Mouse (Mus musculus) c-Kit-negative CD71-positive TER-119-positive erythroid progenitor cells, embryonic 14.5 days (primary cell): ENCODE results near the gene Insr.
"Not testable (repeated sequence)": the region's sequence is repeated elsewhere in the genome, so short reads cannot be mapped to it uniquely, and the experiment has no call there.

Source experiments
- DNase-seq: peaks from one replicate; pipeline ENCODE4 v3.0.0-alpha.2; 2013; ENCODE audit warnings: low read depth, low spot score

Gene Insr

GRCm38 (mm10) chr8:3278934-3279720, at the start of gene Insr:
Insr (minus strand) TSS chr8:3279617.
- DNase-seq: peak; percentile 78

GRCm38 (mm10) chr8:3327538-3328245, 48.3 kb upstream of the Insr start:
- no peak for DNase-seq

GRCm38 (mm10) chr8:3327056-3327455, 47.6 kb upstream of the Insr start:
- no peak for DNase-seq

GRCm38 (mm10) chr8:3324253-3324652, 44.8 kb upstream of the Insr start:
- no peak for DNase-seq

- not testable (repeated sequence) for DNase-seq
Measured at GRCm38 (mm10) chr8:3319267-3319666, 39.9 kb upstream of the Insr start.

GRCm38 (mm10) chr8:3316585-3316984, 37.2 kb upstream of the Insr start:
- no peak for DNase-seq

GRCm38 (mm10) chr8:3314345-3314744, 34.9 kb upstream of the Insr start:
- no peak for DNase-seq

- no peak for DNase-seq
Measured at GRCm38 (mm10) chr8:3313843-3314242, 34.4 kb upstream of the Insr start.

GRCm38 (mm10) chr8:3313417-3313816, 34.0 kb upstream of the Insr start:
- DNase-seq: not testable (repeated sequence)

GRCm38 (mm10) chr8:3311482-3311881, 32.1 kb upstream of the Insr start:
- no peak for DNase-seq

- no peak for DNase-seq
Measured at GRCm38 (mm10) chr8:3309636-3310035, 30.2 kb upstream of the Insr start.

- DNase-seq: not testable (repeated sequence)
Measured at GRCm38 (mm10) chr8:3308205-3308800, 28.9 kb upstream of the Insr start.

GRCm38 (mm10) chr8:3302131-3302530, 22.7 kb upstream of the Insr start:
- DNase-seq: no peak

- no peak for DNase-seq
Measured at GRCm38 (mm10) chr8:3299322-3299721, 19.9 kb upstream of the Insr start.

- no peak for DNase-seq
Measured at GRCm38 (mm10) chr8:3285824-3286223, 6.4 kb upstream of the Insr start.

GRCm38 (mm10) chr8:3284656-3285055, 5.2 kb upstream of the Insr start:
- no peak for DNase-seq

GRCm38 (mm10) chr8:3281296-3281695, 1.9 kb upstream of the Insr start:
- DNase-seq: no peak

- no peak for DNase-seq
Measured at GRCm38 (mm10) chr8:3280266-3280910, 971 bp upstream of the Insr start.

GRCm38 (mm10) chr8:3279721-3280077, 282 bp upstream of the Insr start:
- DNase-seq: no peak

GRCm38 (mm10) chr8:3278181-3278820, 1.1 kb downstream of the Insr start:
- no peak for DNase-seq

- DNase-seq: no peak
Measured at GRCm38 (mm10) chr8:3277266-3277665, 2.2 kb downstream of the Insr start.

- no peak for DNase-seq
Measured at GRCm38 (mm10) chr8:3276009-3276408, 3.4 kb downstream of the Insr start.
